Mouse (Mus musculus) intestine, embryonic 16.5 days (tissue): ENCODE measurements around the gene Thoc2. TPM values are rescaled to one million over a fixed set of nuclear protein-coding genes. Genes with fewer than 3 reads are reported as not detected.

ENCODE experiments used
- ATAC-seq: fragments of 200-750 bp; cut with Nextera tagmentation; 2 replicates; pipeline ENCODE4 v1.8.0; 2017; ENCODE audit warnings: moderate TSS enrichment, moderate library complexity
- H3K27ac ChIP-seq: fragments of 300-500 bp; sonication (generic); 2 replicates; pipeline ENCODE4 v1.5.1; 2014; ENCODE audit warnings: mild to moderate bottlenecking, low read length
- H3K27me3 ChIP-seq: fragments of 300-500 bp; sonication (generic); replicated peaks from 2 replicates; pipeline ENCODE4 v1.6.1; 2014; ENCODE audit warnings: low read length, control low read depth, mixed read lengths; ENCODE audit not compliant: control insufficient read depth, insufficient read depth
- H3K36me3 ChIP-seq: fragments of 300-500 bp; sonication (generic); 2 replicates; pipeline ENCODE4 v1.6.1; 2014; ENCODE audit warnings: low read length, control low read depth; ENCODE audit not compliant: control insufficient read depth, insufficient read depth
- H3K4me1 ChIP-seq: fragments of 300-500 bp; sonication (generic); 2 replicates; pipeline ENCODE4 v1.6.1; 2014; ENCODE audit warnings: low read length, control low read depth, mixed read lengths; ENCODE audit not compliant: control insufficient read depth, insufficient read depth
- H3K4me2 ChIP-seq: fragments of 300-500 bp; sonication (generic); 2 replicates; pipeline ENCODE4 v1.6.1; 2014; ENCODE audit warnings: low read depth, low read length, control low read depth
- H3K4me3 ChIP-seq: fragments of 300-500 bp; sonication (generic); 2 replicates; pipeline ENCODE4 v1.5.1; 2014; ENCODE audit warnings: mild to moderate bottlenecking, low read length
- H3K9ac ChIP-seq: fragments of 300-500 bp; sonication (generic); 2 replicates; pipeline ENCODE4 v1.6.1; 2014; ENCODE audit warnings: low read depth, low read length
- H3K9me3 ChIP-seq: fragments of 300-500 bp; sonication (generic); 2 replicates; pipeline ENCODE4 v1.6.1; 2016; ENCODE audit warnings: low read length, control low read depth; ENCODE audit not compliant: control insufficient read depth
- WGBS: fragments of 180-500 bp; shearing (Covaris S2); extraction: QIAGEN DNeasy Blood & Tissue Kit; methylation state at CpG from one replicate; pipeline ENCODE4 v1.1.7; 2014; 5-methylcytosine and 5-hydroxymethylcytosine counted together
- microRNA-seq: library from miRNA; unstranded; fragments of <30 nt; microRNA quantifications from one replicate; pipeline ENCODE4, GENCODE M21; 2016
- polyA plus RNA-seq: library from polyadenylated mRNA; unstranded; fragments of >200 nt; fragmentation: Nextera tagmentation; extraction: Ambion mirVana; gene quantifications from 2 replicates; pipeline ENCODE4 v1.2.1, GENCODE M21; 2015

The Thoc2 gene
- polyA plus RNA-seq, 1 experiment from 2014 or later: 61.4 TPM

DNA sequence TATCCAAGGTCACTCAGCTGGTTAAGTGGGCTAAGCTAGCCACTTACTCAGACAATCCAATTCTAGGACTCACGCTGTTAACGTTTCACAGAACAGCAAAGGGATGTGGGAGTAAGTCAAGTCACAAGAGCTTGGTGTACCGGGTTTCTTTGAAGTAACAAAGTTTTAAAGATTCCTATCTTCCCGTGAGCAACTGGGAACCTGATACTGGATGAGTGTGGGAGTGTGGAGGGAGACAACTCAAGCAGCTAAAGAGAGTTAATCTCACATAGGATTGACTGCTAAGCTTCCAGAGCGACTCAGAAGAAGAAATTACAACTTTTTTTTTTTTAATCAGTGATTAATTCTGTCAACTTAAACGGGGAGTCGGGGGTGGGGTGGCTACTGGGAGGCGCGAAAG is 10.0 kb downstream of the Thoc2 start:
- Histone ChIP-seq H3K27ac (no peak overlapping the region), H3K9me3 (no peaks in the 10 kb centered on the region), H3K4me1 (no peaks in the 10 kb centered on the region), H3K36me3 (no peaks in the 10 kb centered on the region), H3K4me2 (peak overlapping the region; percentile 51), H3K27me3 (no peaks in the 10 kb centered on the region), H3K9ac (peak overlapping the region; percentile 74), H3K4me3 (peak overlapping the region; percentile 65)
- no peak for ATAC-seq
- WGBS: 6% methylated on average over 9 of the region's 9 CpGs

DNA sequence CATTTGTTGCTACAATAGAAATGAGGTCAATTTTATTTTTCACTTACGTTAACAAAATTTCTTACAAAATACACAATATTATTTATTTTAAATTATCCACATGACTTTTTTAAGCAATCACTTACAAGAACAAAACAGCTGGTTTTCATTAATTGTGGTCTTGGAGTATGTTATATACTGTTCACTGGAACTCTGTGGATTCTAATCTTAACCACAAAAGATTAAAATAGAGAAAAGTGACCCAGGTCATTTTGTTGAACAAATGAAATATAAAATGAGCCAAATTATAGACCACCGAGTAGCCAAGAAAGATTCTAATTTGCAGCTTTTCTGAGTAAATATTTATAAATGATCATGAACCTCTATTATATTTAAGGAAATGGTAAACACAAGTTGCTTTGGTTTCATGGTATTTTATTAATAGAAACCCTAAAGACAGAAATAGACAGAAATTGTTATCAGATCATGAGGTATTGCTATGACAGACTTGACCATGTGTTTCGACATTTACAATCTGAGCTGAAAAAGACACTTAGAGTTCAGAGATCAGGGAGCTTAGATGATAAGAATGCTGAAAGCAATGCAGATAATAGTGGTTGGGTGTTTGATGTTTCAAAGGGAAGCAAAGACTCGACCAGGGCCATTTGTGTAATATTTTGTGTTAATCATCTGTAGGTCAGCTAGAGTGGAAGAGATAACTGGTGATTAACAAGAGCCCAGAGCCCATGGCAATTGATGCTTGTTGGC is 35.5 kb downstream of the Thoc2 start:
- ATAC-seq: 0 out of 2 replicates have a peak, but pooled peaks have one; percentile 23
- H3K27ac ChIP-seq: no peak overlapping the region
- WGBS: 46% methylated on average over 4 of the region's 4 CpGs

DNA sequence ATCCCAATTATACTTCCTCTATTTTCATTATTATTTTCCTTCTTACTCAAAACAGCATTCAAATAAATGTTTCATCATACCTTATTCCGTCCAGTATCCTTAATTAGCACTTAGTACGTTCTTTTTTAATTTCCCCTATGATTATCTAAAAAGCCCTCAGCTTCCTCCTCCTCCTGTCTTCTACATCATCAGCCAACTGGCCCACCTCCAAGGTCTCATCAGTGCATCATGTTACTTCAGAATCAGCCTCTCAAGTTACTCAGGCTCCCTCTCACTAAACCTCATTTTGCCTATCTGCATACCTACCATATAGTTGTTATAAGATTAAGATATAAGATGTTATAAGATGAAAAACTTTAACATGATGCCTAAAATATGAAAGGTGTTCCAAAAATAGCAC is 43.9 kb downstream of the Thoc2 start:
- H3K27ac ChIP-seq: no peak overlapping the region
- H3K27me3 ChIP-seq: no peaks in the 10 kb centered on the region
- no peaks in the 10 kb centered on the region for H3K9me3 ChIP-seq
- no peaks in the 10 kb centered on the region for H3K36me3 ChIP-seq
- H3K4me2 ChIP-seq: no peak overlapping the region
- H3K4me1 ChIP-seq: no peaks in the 10 kb centered on the region
- whole genome bisulfite sequencing: 94% methylated on average over 2 of the region's 2 CpGs
- H3K4me3 ChIP-seq: no peak overlapping the region
- no peak overlapping the region for H3K9ac ChIP-seq
- no peak for ATAC-seq

More for the DNA sequence above, 35.5 kb downstream of the Thoc2 start:
- Histone ChIP-seq H3K4me3 (no peak overlapping the region), H3K9me3 (no peaks in the 10 kb centered on the region), H3K36me3 (no peaks in the 10 kb centered on the region), H3K27me3 (no peaks in the 10 kb centered on the region), H3K4me2 (no peak overlapping the region), H3K4me1 (no peaks in the 10 kb centered on the region), H3K9ac (no peak overlapping the region)

DNA sequence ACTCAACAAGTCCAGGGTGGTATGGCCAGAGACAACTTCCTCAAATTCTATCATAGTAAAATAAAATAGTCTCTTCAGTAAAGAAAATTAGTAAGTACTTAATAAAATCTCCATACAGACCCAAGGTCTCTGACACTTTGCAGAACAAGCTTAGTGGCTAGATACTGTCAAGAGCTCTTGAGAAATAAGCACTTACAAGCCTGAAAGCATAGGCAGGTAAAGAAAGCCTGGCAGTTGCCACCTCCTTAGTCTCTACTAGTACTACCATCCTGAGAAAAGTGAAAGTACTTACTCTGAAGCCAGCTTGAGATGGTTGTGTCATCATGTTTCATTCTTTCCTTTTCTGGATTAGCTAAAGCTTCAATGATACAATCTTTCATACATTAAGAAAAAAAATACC is 82.7 kb downstream of the Thoc2 start:
- no peaks in the 10 kb centered on the region for H3K9me3 ChIP-seq
- H3K27me3 ChIP-seq: no peaks in the 10 kb centered on the region
- no peak overlapping the region for H3K27ac ChIP-seq
- no peak overlapping the region for H3K9ac ChIP-seq
- no peak for ATAC-seq
- no peaks in the 10 kb centered on the region for H3K4me1 ChIP-seq
- no peak overlapping the region for H3K4me3 ChIP-seq
- H3K4me2 ChIP-seq: no peak overlapping the region
- H3K36me3 ChIP-seq: no peaks in the 10 kb centered on the region; the same call in 1 of the 2 replicates

DNA sequence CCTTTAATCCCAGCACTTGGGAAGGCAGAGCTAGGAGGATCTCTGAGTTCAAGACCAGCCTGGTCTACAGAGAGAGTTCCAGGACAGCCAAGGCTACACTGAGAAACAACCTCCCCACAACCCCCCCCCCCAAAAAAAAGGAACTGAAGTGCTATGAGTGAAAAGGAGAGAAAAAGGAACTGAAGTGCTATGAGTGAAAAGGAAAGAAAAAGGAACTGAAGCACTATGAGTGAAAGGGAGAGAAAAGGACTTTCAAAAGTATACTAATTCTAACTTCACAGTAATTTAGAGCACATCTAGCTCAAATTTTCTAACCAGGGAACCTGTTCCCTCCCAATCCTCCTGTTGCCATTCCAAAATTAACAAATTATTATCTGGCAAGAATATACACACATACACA is 114.9 kb downstream of the Thoc2 start:
- no peaks in the 10 kb centered on the region for H3K36me3 ChIP-seq
- H3K4me1 ChIP-seq: no peaks in the 10 kb centered on the region
- no peak overlapping the region for H3K9ac ChIP-seq
- no peak overlapping the region for H3K4me3 ChIP-seq
- no peak overlapping the region for H3K27ac ChIP-seq
- ATAC-seq: no peak
- no peaks in the 10 kb centered on the region for H3K9me3 ChIP-seq
- no peaks in the 10 kb centered on the region for H3K27me3 ChIP-seq
- no peak overlapping the region for H3K4me2 ChIP-seq

- ATAC-seq: peak; percentile 55; the same call in 1 of the 2 replicates
- Histone ChIP-seq H3K4me2 (no peak overlapping the region), H3K27me3 (no peaks in the 10 kb centered on the region), H3K4me3 (no peak overlapping the region), H3K27ac (no peak overlapping the region), H3K9ac (no peak overlapping the region), H3K36me3 (no peaks in the 10 kb centered on the region), H3K4me1 (no peaks in the 10 kb centered on the region), H3K9me3 (no peaks in the 10 kb centered on the region)
- 76% methylated on average over 6 of the region's 6 CpGs for WGBS
Measured at GRCm38 (mm10) chrX:41793303-41793702, 127.2 kb downstream of the Thoc2 start.

Small RNA genes within 50 kb of the gene (microRNA-seq; reads per million reads assigned to microRNA genes)
- gene Gm44490: not detected

Other genes with a start within 250 kb of the Thoc2 start
- gene Xiap, start 139.0 kb upstream of the Thoc2 start, polyA plus RNA-seq: 10.5 and 10.8 TPM in 2 replicates
- gene Stag2, start 228.6 kb upstream of the Thoc2 start, polyA plus RNA-seq: 23.0 and 25.7 TPM in 2 replicates